Mouse (Mus musculus) neural tube, postnatal 0 days (tissue): ENCODE data around the gene Itga4. TPM values are rescaled to one million over a fixed set of nuclear protein-coding genes. Genes with fewer than 3 reads are reported as not detected.

Source experiments
- polyA plus RNA-seq: library from polyadenylated mRNA; unstranded; fragments of >200 nt; fragmentation: Nextera tagmentation; extraction: Ambion mirVana; gene quantifications from 2 replicates; pipeline ENCODE4 v1.2.1, GENCODE M21; 2015

The Itga4 gene
- 1.6 and 1.8 TPM in 2 replicates for polyA plus RNA-seq

DNA sequence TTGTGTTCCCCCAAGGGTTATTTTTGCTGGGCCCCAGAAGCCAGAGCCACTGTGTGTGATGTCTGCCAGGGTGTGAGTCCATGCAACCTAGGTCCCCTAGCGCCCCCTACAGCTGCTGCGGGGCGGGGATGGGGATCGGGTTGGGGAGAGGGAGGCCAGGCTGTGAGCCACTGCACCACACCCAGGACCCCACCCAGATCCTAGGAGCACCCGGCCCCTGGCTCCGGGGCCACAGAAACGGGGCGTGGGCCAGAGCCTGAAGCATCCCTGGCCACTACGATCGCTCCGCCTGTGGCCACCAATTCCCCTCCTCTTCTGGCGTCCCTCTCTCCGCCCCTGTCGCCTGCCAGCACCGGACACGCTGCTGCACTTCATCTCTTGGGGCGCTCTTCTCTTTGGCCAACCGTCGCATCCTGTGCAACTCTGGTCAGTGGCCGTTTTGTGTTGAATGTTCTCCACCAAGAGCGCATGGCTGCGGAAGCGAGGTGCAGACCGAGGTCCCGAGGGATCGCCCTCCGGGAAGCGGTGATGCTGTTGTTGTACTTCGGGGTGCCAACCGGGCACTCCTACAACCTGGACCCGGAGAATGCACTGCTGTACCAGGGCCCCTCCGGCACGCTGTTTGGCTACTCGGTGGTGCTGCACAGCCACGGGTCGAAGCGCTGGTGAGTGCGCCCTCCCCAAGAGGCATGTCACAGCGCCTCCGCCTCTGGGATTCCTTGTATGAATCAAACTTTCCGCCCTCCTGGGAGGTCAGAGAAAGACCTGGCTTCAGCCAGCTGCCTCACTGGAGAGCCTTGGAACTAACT lies at the start of gene Itga4:
Gene Itga4, plus strand, starts transcription at position 235 of the 809 bp plus-strand sequence.

Other genes with a start within 250 kb of the Itga4 start
- gene Neurod1, start 201.3 kb downstream of the Itga4 start, polyA plus RNA-seq: 6.9 and 7.5 TPM in 2 replicates
- gene Cerkl, start 201.4 kb downstream of the Itga4 start, polyA plus RNA-seq: 0.59 and 1.5 TPM in 2 replicates